Mouse (Mus musculus) heart, adult 2 months (tissue): ENCODE measurements around the gene Phox2a.

Source experiments
- CTCF ChIP-seq: fragments of 200-600 bp; IDR thresholded peaks from 2 replicates; pipeline ENCODE4 v1.8.1; 2022; ENCODE audit warnings: antibody characterized with exemption, mild to moderate bottlenecking, moderate library complexity
- POLR2A ChIP-seq: fragments of 200-500 bp; IDR thresholded peaks from 2 replicates; pipeline ENCODE4 v1.6.1; 2011; ENCODE audit warnings: mild to moderate bottlenecking, low read depth, low read length, control low read depth; ENCODE audit not compliant: insufficient read depth

DNA sequence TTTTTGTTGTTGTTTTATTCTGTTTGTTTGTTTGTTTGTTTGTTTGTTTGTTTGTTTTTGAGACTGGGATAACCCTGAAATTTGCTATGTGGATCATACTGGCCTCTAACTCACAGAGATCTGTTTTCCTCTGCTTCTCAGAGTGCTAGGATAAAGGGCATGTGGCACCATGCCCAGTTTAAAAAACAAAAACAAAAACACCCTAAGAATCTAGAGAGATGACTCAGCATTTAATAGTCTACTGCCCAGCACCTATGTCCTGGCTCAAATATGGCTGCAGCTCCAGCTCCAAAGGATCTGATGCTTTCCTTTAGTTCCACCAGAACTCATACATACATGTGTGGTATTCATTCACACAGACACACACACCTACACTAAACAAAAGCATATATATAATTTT lies 42.9 kb downstream of the Phox2a start:
- no peak for TF ChIP-seq CTCF
- TF ChIP-seq POLR2A: no peak
